ENCODE assay signal across 8 mouse cellular contexts in the genomic region with DNA sequence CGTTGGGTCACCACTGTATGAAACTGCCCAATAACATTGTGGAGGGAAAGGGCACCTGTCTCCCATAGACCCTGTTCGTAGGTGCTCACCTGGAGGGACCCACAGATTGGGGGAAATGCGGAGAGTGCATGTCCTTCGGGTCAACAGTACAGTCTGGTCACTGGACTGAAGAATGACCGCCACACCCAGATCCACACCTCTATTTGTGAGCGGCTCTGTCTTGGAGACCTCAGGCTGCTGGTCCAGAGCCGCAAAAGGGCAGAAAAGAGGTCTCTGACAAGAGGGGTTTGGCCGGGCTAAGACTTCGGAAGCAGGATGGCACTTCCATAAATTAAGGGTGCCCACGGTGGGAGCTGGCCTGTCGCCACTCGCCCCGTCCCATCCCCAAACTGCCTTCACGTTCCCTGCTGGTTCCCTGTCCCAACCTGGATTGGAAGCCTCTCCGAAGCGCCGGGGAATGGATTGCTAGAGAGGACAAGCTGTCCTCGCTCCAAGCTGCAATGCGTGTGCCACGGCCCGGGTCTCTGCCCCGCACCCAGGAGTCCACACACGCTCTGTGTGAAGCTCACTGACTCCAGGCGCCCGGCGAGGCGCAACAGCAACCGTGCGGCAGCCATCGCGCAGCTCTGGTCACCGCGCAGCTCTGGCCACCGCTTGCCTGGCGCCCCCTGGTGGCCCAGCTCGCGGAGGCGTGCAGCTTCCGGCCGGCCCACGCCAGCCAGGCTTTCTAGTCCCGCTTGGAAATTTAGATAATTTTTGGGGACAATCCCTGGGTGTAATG. TPM values are rescaled to one million over a fixed set of nuclear protein-coding genes. Genes with fewer than 3 reads are reported as not detected.
DNase-seq lines count a peak whose midpoint lies in the region; ATAC-seq and TF ChIP-seq lines count a peak whose summit lies in the region.

A gene (minus strand): TSS at position 660 of the 781 bp plus-strand sequence.

- TF ChIP-seq RAD21 in CH12.LX (IDR thresholded peaks at IDR 0.05; ENCODE audit: low read depth, low read length), result peak; percentile 70

- no peaks in the 10 kb centered on the region for H3K79me2 ChIP-seq in CH12.LX (replicated peaks; ENCODE audit: control insufficient read depth, extremely low read depth, insufficient read depth, poor library complexity, severe bottlenecking)

- 0 out of 2 replicates have a peak, but pooled peaks have one; percentile 8 for TF ChIP-seq POLR2A in CH12.LX (IDR thresholded peaks at IDR 0.05; ENCODE audit: low read depth, low read length)

- in situ Hi-C loops in CH12.LX (cut with MboI; ENCODE audit: low pct_ligation_motif_present, low pct_unique_long_range_greater_than_20kb, low sequenced_read_pairs), result loop anchor here (5.0 kb wide), 1 partner anchor 46 kb away; no protein-coding TSS in a partner anchor

- H3K36me3 ChIP-seq in CH12.LX (replicated peaks in 1 of 2; ENCODE audit: control insufficient read depth in 1 of 2, insufficient read depth in 1 of 2, low read length in 1 of 2), result peaks cover 55 to 83% of the 10 kb centered on the region in 2 experiments
- H3K36me3 ChIP-seq in forebrain, embryonic 11.5 days (ENCODE audit: control insufficient read depth, insufficient read depth, low read length), result peaks cover 4% of the 10 kb centered on the region; the same call in 1 of the 2 replicates
- H3K36me3 ChIP-seq in heart, embryonic 16.5 days (ENCODE audit: control insufficient read depth, insufficient read depth), result peaks cover 50% of the 10 kb centered on the region
- H3K36me3 ChIP-seq in liver, embryonic 15.5 days (replicated peaks), result peaks cover 50% of the 10 kb centered on the region
- H3K36me3 ChIP-seq in neural tube, embryonic 11.5 days (ENCODE audit: control insufficient read depth, insufficient read depth, low read length), result peaks cover 7% of the 10 kb centered on the region
- H3K36me3 ChIP-seq in stomach, embryonic 15.5 days, result peaks cover 48% of the 10 kb centered on the region

- dilution Hi-C loops in CH12.LX (cut with MboI; ENCODE audit: extremely low pct_ligation_motif_present, extremely low pct_unique_long_range_greater_than_20kb, low sequenced_read_pairs), result no loop called here

- peaks cover 3 to 8% of the 10 kb centered on the region in 2 experiments; a peak in 2 of 4 replicates for H3K4me1 ChIP-seq in CH12.LX (ENCODE audit: control insufficient read depth in 1 of 2, insufficient read depth in 2 of 2)
- H3K4me1 ChIP-seq in forebrain, embryonic 11.5 days (replicated peaks; ENCODE audit: control insufficient read depth, insufficient read depth, low read length), result 0 out of 2 replicates have a peak, but pooled peaks cover 3% of the 10 kb centered on the region
- peaks cover 6% of the 10 kb centered on the region for H3K4me1 ChIP-seq in heart, embryonic 16.5 days (ENCODE audit: control insufficient read depth, insufficient read depth, low read length)
- peaks cover 8% of the 10 kb centered on the region for H3K4me1 ChIP-seq in liver, embryonic 15.5 days (replicated peaks)
- 0 out of 2 replicates have a peak, but pooled peaks cover 4% of the 10 kb centered on the region for H3K4me1 ChIP-seq in neural tube, embryonic 11.5 days (ENCODE audit: control insufficient read depth, insufficient read depth, low read length)
- 0 out of 2 replicates have a peak, but pooled peaks cover 10% of the 10 kb centered on the region for H3K4me1 ChIP-seq in stomach, embryonic 15.5 days

- no peak within 1 kb of the TSS for H3K27ac ChIP-seq in CH12.LX (ENCODE audit: insufficient read depth, low read depth)
- H3K27ac ChIP-seq in forebrain, embryonic 11.5 days (ENCODE audit: low read depth, low read length), result no peak within 1 kb of the TSS
- H3K27ac ChIP-seq in heart, embryonic 16.5 days (ENCODE audit: low read length), result no peak within 1 kb of the TSS
- no peak within 1 kb of the TSS for H3K27ac ChIP-seq in liver, embryonic 15.5 days (replicated peaks)
- H3K27ac ChIP-seq in neural tube, embryonic 11.5 days (ENCODE audit: low read depth, low read length), result no peak within 1 kb of the TSS
- no peak within 1 kb of the TSS for H3K27ac ChIP-seq in stomach, embryonic 15.5 days

- ATAC-seq in forebrain, embryonic 11.5 days (replicated peaks; ENCODE audit: low FRiP score), result peak; percentile 83
- ATAC-seq in heart, embryonic 16.5 days (replicated peaks; ENCODE audit: extremely low read depth, insufficient read depth, low FRiP score), result peak; percentile 83
- ATAC-seq in liver, embryonic 15.5 days (ENCODE audit: insufficient read depth), result peak; percentile 69
- ATAC-seq in neural tube, embryonic 11.5 days (ENCODE audit: insufficient read depth, low FRiP score, low TSS enrichment), result peak; percentile 88
- ATAC-seq in stomach, embryonic 15.5 days (ENCODE audit: insufficient read depth, low FRiP score, low read depth), result peak; percentile 73; the same call in 1 of the 2 replicates

- WGBS in forebrain, embryonic 11.5 days, result 5% methylated on average over 41 of the region's 42 CpGs
- WGBS in heart, embryonic 16.5 days, result 5% methylated on average over 42 of the region's 42 CpGs
- WGBS in liver, embryonic 15.5 days (ENCODE audit: insufficient replicate concordance), result 4% methylated on average over 42 of the region's 42 CpGs
- WGBS in neural tube, embryonic 11.5 days, result 6% methylated on average over 42 of the region's 42 CpGs
- WGBS in stomach, embryonic 15.5 days, result 5% methylated on average over 42 of the region's 42 CpGs

- peak; percentile 44 for DNase-seq in CH12.LX (ENCODE audit: extremely low read depth)
- DNase-seq in c-Kit-positive CD71-positive TER-119-negative erythroid progenitor cells, embryonic 14.5 days (ENCODE audit: low read depth), result peak; percentile 53
- peak; percentile 90 for DNase-seq in forebrain, embryonic 11.5 days (ENCODE audit: low spot score)
- DNase-seq in kidney, postnatal 25 days, result peak; percentile 85 to 86
- peak; percentile 90 for DNase-seq in neural tube, embryonic 11.5 days (ENCODE audit: low spot score)

- no peaks in the 10 kb centered on the region for H3K27me3 ChIP-seq in CH12.LX (replicated peaks)
- H3K27me3 ChIP-seq in forebrain, embryonic 11.5 days (ENCODE audit: control insufficient read depth, insufficient read depth, low read length), result peaks cover 2% of the 10 kb centered on the region; the same call in 1 of the 2 replicates
- no peaks in the 10 kb centered on the region for H3K27me3 ChIP-seq in heart, embryonic 16.5 days (ENCODE audit: control insufficient read depth, insufficient read depth, low read length)
- H3K27me3 ChIP-seq in liver, embryonic 15.5 days, result peaks cover 19% of the 10 kb centered on the region
- no peaks in the 10 kb centered on the region for H3K27me3 ChIP-seq in neural tube, embryonic 11.5 days (ENCODE audit: control insufficient read depth, insufficient read depth, low read length)
- H3K27me3 ChIP-seq in stomach, embryonic 15.5 days (replicated peaks), result no peaks in the 10 kb centered on the region

- H3K4me3 ChIP-seq in CH12.LX (replicated peaks in 1 of 3; ENCODE audit: low read depth in 2 of 3, low read length in 2 of 3, poor library complexity in 1 of 3), result no peak within 1 kb of the TSS
- H3K4me3 ChIP-seq in forebrain, embryonic 11.5 days (ENCODE audit: low read depth, low read length), result peak within 1 kb of the TSS; percentile 45
- peak within 1 kb of the TSS; percentile 62 for H3K4me3 ChIP-seq in heart, embryonic 16.5 days (ENCODE audit: low read length)
- peak within 1 kb of the TSS; percentile 48 for H3K4me3 ChIP-seq in liver, embryonic 15.5 days (replicated peaks)
- H3K4me3 ChIP-seq in neural tube, embryonic 11.5 days (ENCODE audit: low read depth, low read length), result peak within 1 kb of the TSS; percentile 43
- peak within 1 kb of the TSS; percentile 52 for H3K4me3 ChIP-seq in stomach, embryonic 15.5 days (replicated peaks)

- peak; percentile 20 to 91; a peak in 3 of 4 replicates for TF ChIP-seq CTCF in CH12.LX (conservative IDR thresholded peaks at IDR 0.05 in 1 of 2, IDR thresholded peaks at IDR 0.05 in 1 of 2; ENCODE audit: low read depth in 2 of 2, low read length in 2 of 2)

- peaks cover 10% of the 10 kb centered on the region for H3K9me3 ChIP-seq in CH12.LX (replicated peaks; ENCODE audit: low read length)
- H3K9me3 ChIP-seq in forebrain, embryonic 11.5 days (ENCODE audit: control insufficient read depth, low read length), result no peaks in the 10 kb centered on the region
- H3K9me3 ChIP-seq in heart, embryonic 16.5 days (replicated peaks; ENCODE audit: control insufficient read depth, low read length), result no peaks in the 10 kb centered on the region
- no peaks in the 10 kb centered on the region for H3K9me3 ChIP-seq in liver, embryonic 15.5 days (replicated peaks)
- no peaks in the 10 kb centered on the region for H3K9me3 ChIP-seq in neural tube, embryonic 11.5 days (ENCODE audit: control insufficient read depth, low read length)
- H3K9me3 ChIP-seq in stomach, embryonic 15.5 days, result no peaks in the 10 kb centered on the region

- peak within 1 kb of the TSS; percentile 15 for H3K9ac ChIP-seq in CH12.LX (ENCODE audit: insufficient read depth, low read depth)
- H3K9ac ChIP-seq in forebrain, embryonic 11.5 days (ENCODE audit: low read length), result peak within 1 kb of the TSS; percentile 79
- H3K9ac ChIP-seq in heart, embryonic 16.5 days (ENCODE audit: low read length), result peak within 1 kb of the TSS; percentile 79
- H3K9ac ChIP-seq in liver, embryonic 15.5 days, result peak within 1 kb of the TSS; percentile 25; the same call in 1 of the 2 replicates
- peak within 1 kb of the TSS; percentile 68 for H3K9ac ChIP-seq in neural tube, embryonic 11.5 days (ENCODE audit: low read length)
- peak within 1 kb of the TSS; percentile 71 for H3K9ac ChIP-seq in stomach, embryonic 15.5 days

- TF ChIP-seq EP300 in CH12.LX (IDR thresholded peaks at IDR 0.05; ENCODE audit: low read length), result no peak

- H3K4me2 ChIP-seq in CH12.LX (ENCODE audit: insufficient read depth, low read depth, poor library complexity, severe bottlenecking), result peak within 1 kb of the TSS; percentile 53
- peak within 1 kb of the TSS; percentile 96 for H3K4me2 ChIP-seq in forebrain, embryonic 11.5 days (ENCODE audit: low read depth, low read length, severe bottlenecking)
- peak within 1 kb of the TSS; percentile 99 for H3K4me2 ChIP-seq in heart, embryonic 16.5 days (ENCODE audit: low read depth, low read length)
- peak within 1 kb of the TSS; percentile 78 for H3K4me2 ChIP-seq in liver, embryonic 15.5 days
- H3K4me2 ChIP-seq in neural tube, embryonic 11.5 days (ENCODE audit: low read depth), result peak within 1 kb of the TSS; percentile 94
- peak within 1 kb of the TSS; percentile 98 for H3K4me2 ChIP-seq in stomach, embryonic 15.5 days

TF ChIP-seq in CH12.LX, 34 proteins besides CTCF, POLR2A, EP300 and RAD21 (continues in another document):
- peak; percentile 70 for TF ChIP-seq NRF1 (IDR thresholded peaks at IDR 0.05; ENCODE audit: low read depth, low read length)

RNA-seq across cellular contexts. Expression of the gene that starts here (rescaled TPM):
- 0.84 and 1.0 TPM in 2 replicates for total RNA-seq in CH12.LX (2012; rRNA removed)
- total RNA-seq in CH12.LX (2014; rRNA removed), result 0.21 and 0.39 TPM in 2 replicates
- 1.1 and 1.9 TPM in 2 replicates for polyA plus RNA-seq in CH12.LX (2012; ENCODE audit: insufficient read length, low read depth)
- polyA plus RNA-seq in forebrain, embryonic 11.5 days (2014; fragmentation: Nextera tagmentation; extraction: Ambion mirVana), result 11.8 and 12.8 TPM in 2 replicates
- 6.2 and 8.8 TPM in 2 replicates for polyA plus RNA-seq in heart, embryonic 16.5 days (2015; fragmentation: Nextera tagmentation; extraction: Ambion mirVana)
- 1.0 and 1.3 TPM in 2 replicates for polyA plus RNA-seq in liver, embryonic 15.5 days (2015; fragmentation: Nextera tagmentation; extraction: Ambion mirVana)
- 12.7 and 14.3 TPM in 2 replicates for polyA plus RNA-seq in neural tube, embryonic 11.5 days (2014; fragmentation: Nextera tagmentation; extraction: Ambion mirVana)
- 6.2 and 7.3 TPM in 2 replicates for polyA plus RNA-seq in stomach, embryonic 15.5 days (2015; fragmentation: Nextera tagmentation; extraction: Ambion mirVana)

Comparison
In these comparisons a context has a peak if more than half of its experiments do, and no peak if none do; other contexts are left out.
1. H3K4me3 ChIP-seq: peak in forebrain, embryonic 11.5 days (single experiment), heart, embryonic 16.5 days (single experiment), liver, embryonic 15.5 days (single experiment), neural tube, embryonic 11.5 days (single experiment) and stomach, embryonic 15.5 days (single experiment); none in CH12.LX (0 of 3).
2. H3K9ac ChIP-seq: peak in every context shown above with its lines; median percentile 79 in forebrain, embryonic 11.5 days; 79 in heart, embryonic 16.5 days; 71 in stomach, embryonic 15.5 days; 68 in neural tube, embryonic 11.5 days; 25 in liver, embryonic 15.5 days; 15 in CH12.LX.
3. Peak in every context shown above with its lines, with median percentiles within 50 percentile points of each other: DNase-seq, H3K4me2 ChIP-seq and ATAC-seq.